Mouse (Mus musculus) midbrain, embryonic 14.5 days (tissue): ENCODE measurements at regions not wholly inside any gene's neighbourhood (a gene's known extent, or its start where the extent isn't known, plus 50 kb on each side); places are given as distances from the start of the nearest gene placed in this dataset.

ENCODE experiments used
- ATAC-seq: fragments of 200-750 bp; cut with Nextera tagmentation; 2 replicates; pipeline ENCODE4 v1.8.0; 2017; ENCODE audit warnings: moderate number of reproducible peaks, moderate library complexity; ENCODE audit not compliant: low FRiP score, low TSS enrichment
- DNase-seq: peaks from one replicate; pipeline ENCODE4 v3.0.0-alpha.2; 2015
- H3K27ac ChIP-seq: fragments of 300-500 bp; sonication (generic); replicated peaks from 2 replicates; pipeline ENCODE4 v1.5.1; 2014; ENCODE audit warnings: mild to moderate bottlenecking, low read depth, low read length, moderate library complexity
- H3K27me3 ChIP-seq: fragments of 300-500 bp; sonication (generic); 2 replicates; pipeline ENCODE4 v1.6.1; 2014; ENCODE audit warnings: low read length, control low read depth, mixed read lengths; ENCODE audit not compliant: control insufficient read depth, insufficient read depth
- H3K36me3 ChIP-seq: fragments of 300-500 bp; sonication (generic); 2 replicates; pipeline ENCODE4 v1.6.1; 2014; ENCODE audit warnings: low read length, control low read depth; ENCODE audit not compliant: control insufficient read depth, insufficient read depth
- H3K4me1 ChIP-seq: fragments of 300-500 bp; sonication (generic); 2 replicates; pipeline ENCODE4 v1.6.1; 2014; ENCODE audit warnings: mild to moderate bottlenecking, antibody characterized with exemption, low read length, control low read depth; ENCODE audit not compliant: control insufficient read depth, insufficient read depth
- H3K4me2 ChIP-seq: fragments of 300-500 bp; sonication (generic); 2 replicates; pipeline ENCODE4 v1.6.1; 2014; ENCODE audit warnings: mild to moderate bottlenecking, low read length, moderate library complexity
- H3K4me3 ChIP-seq: fragments of 300-500 bp; sonication (generic); replicated peaks from 2 replicates; pipeline ENCODE4 v1.5.1; 2014; ENCODE audit warnings: low read depth, low read length
- H3K9ac ChIP-seq: fragments of 300-500 bp; sonication (generic); replicated peaks from 2 replicates; pipeline ENCODE4 v1.6.1; 2014; ENCODE audit warnings: mild to moderate bottlenecking, low read length, moderate library complexity
- H3K9me3 ChIP-seq: fragments of 300-500 bp; sonication (generic); 2 replicates; pipeline ENCODE4 v1.6.1; 2016; ENCODE audit warnings: low read length, control low read depth, mixed read lengths; ENCODE audit not compliant: control insufficient read depth
- WGBS: fragments of 180-500 bp; shearing (Covaris S2); extraction: QIAGEN DNeasy Blood & Tissue Kit; methylation state at CpG from one replicate; pipeline ENCODE4 v1.1.7; 2014; 5-methylcytosine and 5-hydroxymethylcytosine counted together

GRCm38 (mm10) chrX:11837566-11837965 is 322.6 kb downstream of the Bcor start:
- Histone ChIP-seq H3K27me3 (no peaks in the 10 kb centered on the region), H3K27ac (no peak overlapping the region), H3K9ac (no peak overlapping the region), H3K4me3 (no peak overlapping the region), H3K4me2 (no peak overlapping the region), H3K36me3 (no peaks in the 10 kb centered on the region), H3K4me1 (no peaks in the 10 kb centered on the region), H3K9me3 (no peaks in the 10 kb centered on the region)
- ATAC-seq (no peak), DNase-seq (no peak)
- WGBS, result 65% methylated on average over 5 of the region's 5 CpGs

GRCm38 (mm10) chrX:11839665-11840245 is 320.4 kb downstream of the Bcor start:
- no peaks in the 10 kb centered on the region for H3K4me1 ChIP-seq
- no peak overlapping the region for H3K9ac ChIP-seq
- no peak overlapping the region for H3K27ac ChIP-seq
- ATAC-seq (no peak), DNase-seq (no peak)
- no peak overlapping the region for H3K4me2 ChIP-seq
- no peaks in the 10 kb centered on the region for H3K27me3 ChIP-seq
- H3K9me3 ChIP-seq, result no peaks in the 10 kb centered on the region
- 62% methylated on average over 12 of the region's 12 CpGs for WGBS
- H3K36me3 ChIP-seq, result no peaks in the 10 kb centered on the region
- no peak overlapping the region for H3K4me3 ChIP-seq

DNA sequence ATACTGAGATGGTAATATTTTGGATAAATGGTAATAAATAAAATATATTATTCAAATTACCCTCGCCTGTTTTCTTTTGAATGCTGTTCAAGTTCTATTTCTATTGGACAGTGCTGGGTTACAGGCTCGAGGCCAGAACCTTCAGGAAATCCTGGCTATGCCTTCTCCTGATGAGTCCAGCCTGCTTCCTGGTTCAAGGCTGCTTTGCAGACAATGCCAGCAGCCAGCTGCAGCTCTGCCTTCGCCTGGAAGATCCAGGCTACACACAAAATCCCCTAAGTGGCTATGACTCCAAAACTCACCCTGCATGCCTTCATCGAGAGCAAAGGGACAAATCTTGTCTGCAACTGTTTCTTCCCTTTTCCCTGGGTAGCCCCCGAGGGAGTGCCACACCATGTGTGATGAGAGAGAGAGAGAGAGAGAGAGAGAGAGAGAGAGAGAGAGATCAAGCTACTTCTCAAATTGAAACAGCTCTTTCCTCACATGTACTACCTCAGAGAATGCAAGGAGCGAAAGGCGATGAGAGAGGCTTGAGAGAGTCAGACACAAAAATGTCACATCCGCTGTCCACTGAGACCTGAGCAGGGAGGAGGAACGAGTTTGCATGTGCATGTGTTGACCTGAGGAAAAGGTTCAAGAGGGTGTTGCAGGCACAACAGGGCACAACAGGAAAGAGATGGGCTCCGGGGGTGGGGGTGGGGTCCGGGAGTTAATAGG is 319.7 kb downstream of the Bcor start:
- Histone ChIP-seq H3K36me3 (no peaks in the 10 kb centered on the region), H3K9ac (no peak overlapping the region), H3K4me3 (no peak overlapping the region), H3K4me2 (no peak overlapping the region), H3K27ac (no peak overlapping the region), H3K27me3 (no peaks in the 10 kb centered on the region), H3K9me3 (no peaks in the 10 kb centered on the region), H3K4me1 (no peaks in the 10 kb centered on the region)
- no peak for DNase-seq
- ATAC-seq, result no peak
- 53% methylated on average over 11 of the region's 11 CpGs for WGBS

DNA sequence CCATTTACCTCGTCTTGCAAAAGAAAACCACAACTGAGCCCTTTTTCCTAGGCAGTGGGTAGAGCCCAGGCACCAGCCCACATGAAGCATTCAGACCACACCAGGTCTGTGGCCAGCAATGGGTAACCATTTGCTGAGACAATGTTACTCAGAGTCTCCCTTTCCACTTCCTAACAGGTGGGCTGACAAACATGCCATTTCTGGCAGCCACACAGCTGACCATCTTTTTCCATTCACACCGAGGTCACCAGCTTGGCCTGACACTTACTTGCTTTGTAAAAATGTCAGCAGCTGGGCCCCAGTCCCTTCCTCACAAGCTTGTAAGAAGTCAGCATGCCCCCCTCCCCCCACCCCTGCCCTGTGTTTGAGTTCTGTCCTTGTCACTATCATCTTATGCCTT is 314.6 kb downstream of the Bcor start:
- no peaks in the 10 kb centered on the region for H3K36me3 ChIP-seq
- DNase-seq (no peak), ATAC-seq (no peak)
- no peaks in the 10 kb centered on the region for H3K9me3 ChIP-seq
- no peaks in the 10 kb centered on the region for H3K27me3 ChIP-seq
- 80% methylated on average over 2 of the region's 2 CpGs for WGBS
- no peak overlapping the region for H3K4me2 ChIP-seq
- H3K4me1 ChIP-seq, result no peaks in the 10 kb centered on the region
- H3K27ac ChIP-seq, result no peak overlapping the region
- no peak overlapping the region for H3K4me3 ChIP-seq
- H3K9ac ChIP-seq, result no peak overlapping the region

DNA sequence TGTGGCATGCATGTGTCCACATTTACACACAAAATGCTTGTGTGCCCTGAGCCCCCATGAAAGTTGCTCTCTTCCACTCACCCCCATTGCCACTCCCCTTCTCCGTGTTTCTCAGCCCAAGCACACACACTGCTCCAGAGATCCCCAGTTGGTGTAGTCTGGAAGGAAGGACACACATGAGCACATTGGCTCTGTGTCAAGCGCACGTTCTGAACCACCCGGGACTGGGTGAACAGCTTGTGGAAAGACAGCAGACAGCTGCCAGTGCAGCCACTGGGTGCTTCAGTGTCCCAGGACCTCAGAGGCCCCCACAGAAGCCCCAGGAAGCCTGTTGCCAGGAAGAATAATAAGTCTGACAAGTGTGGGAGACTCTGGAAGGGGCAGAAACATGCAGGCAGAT is 304.2 kb downstream of the Bcor start:
- Histone ChIP-seq H3K9me3 (no peaks in the 10 kb centered on the region), H3K4me1 (no peaks in the 10 kb centered on the region), H3K27me3 (no peaks in the 10 kb centered on the region), H3K4me3 (no peak overlapping the region), H3K9ac (no peak overlapping the region), H3K27ac (no peak overlapping the region), H3K36me3 (no peaks in the 10 kb centered on the region), H3K4me2 (no peak overlapping the region)
- WGBS, result 70% methylated on average over 4 of the region's 4 CpGs
- ATAC-seq (no peak), DNase-seq (no peak)

DNA sequence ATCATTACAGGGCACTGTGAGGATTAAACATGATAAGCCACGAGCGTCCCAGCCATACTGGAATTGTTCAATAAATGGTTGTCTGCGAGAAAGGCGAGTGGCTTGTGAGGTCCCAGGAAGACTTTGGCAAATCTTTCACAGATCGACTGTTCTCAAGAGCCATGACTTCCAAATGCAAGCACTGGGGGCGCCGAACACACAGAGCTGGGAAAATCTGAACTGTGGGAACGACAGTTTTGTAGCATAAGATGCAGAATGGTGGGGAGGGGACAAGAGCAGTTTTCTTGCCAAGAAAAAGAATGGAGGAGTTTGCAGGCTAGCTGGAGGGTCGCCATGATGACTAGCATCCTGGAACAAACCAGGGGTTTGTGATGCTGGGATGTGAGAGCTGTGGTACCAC is 300.8 kb downstream of the Bcor start:
- 50% methylated on average over 9 of the region's 9 CpGs for WGBS
- peak; percentile 46 for DNase-seq
- peaks cover 5% of the 10 kb centered on the region; the same call in 1 of the 2 replicates for H3K27me3 ChIP-seq

GRCm38 (mm10) chrX:11861119-11861708 is 298.9 kb downstream of the Bcor start:
- Histone ChIP-seq H3K27ac (no peak overlapping the region), H3K4me3 (no peak overlapping the region), H3K9ac (no peak overlapping the region), H3K4me1 (0 out of 2 replicates have a peak, but pooled peaks cover 5% of the 10 kb centered on the region), H3K4me2 (no peak overlapping the region), H3K36me3 (no peaks in the 10 kb centered on the region), H3K27me3 (peaks cover 5% of the 10 kb centered on the region; the same call in 1 of the 2 replicates), H3K9me3 (no peaks in the 10 kb centered on the region)
- WGBS, result 44% methylated on average over 11 of the region's 11 CpGs
- DNase-seq (peak; percentile 51), ATAC-seq (no peak)

More for the DNA sequence above, 300.8 kb downstream of the Bcor start:
- 0 out of 2 replicates have a peak, but pooled peaks cover 5% of the 10 kb centered on the region for H3K4me1 ChIP-seq
- H3K9ac ChIP-seq, result no peak overlapping the region
- H3K36me3 ChIP-seq, result no peaks in the 10 kb centered on the region
- H3K27ac ChIP-seq, result no peak overlapping the region
- H3K9me3 ChIP-seq, result no peaks in the 10 kb centered on the region
- ATAC-seq, result no peak
- H3K4me3 ChIP-seq, result no peak overlapping the region
- no peak overlapping the region for H3K4me2 ChIP-seq

GRCm38 (mm10) chrX:11861892-11862291 is 298.3 kb downstream of the Bcor start:
- Histone ChIP-seq H3K9me3 (no peaks in the 10 kb centered on the region), H3K9ac (no peak overlapping the region), H3K27ac (no peak overlapping the region), H3K4me3 (no peak overlapping the region), H3K4me1 (0 out of 2 replicates have a peak, but pooled peaks cover 5% of the 10 kb centered on the region), H3K4me2 (no peak overlapping the region), H3K36me3 (no peaks in the 10 kb centered on the region), H3K27me3 (peaks cover 5% of the 10 kb centered on the region; the same call in 1 of the 2 replicates)
- DNase-seq, result peak; percentile 71
- WGBS, result 24% methylated on average over 8 of the region's 8 CpGs
- no peak for ATAC-seq
